Mouse (Mus musculus): ENCODE results near the gene Pgpep1. TPM values are rescaled to one million over a fixed set of nuclear protein-coding genes. Genes with fewer than 3 reads are reported as not detected.

The Pgpep1 gene
- polyA plus RNA-seq, 1 experiment from 2014 or later: 76.5 TPM

DNA sequence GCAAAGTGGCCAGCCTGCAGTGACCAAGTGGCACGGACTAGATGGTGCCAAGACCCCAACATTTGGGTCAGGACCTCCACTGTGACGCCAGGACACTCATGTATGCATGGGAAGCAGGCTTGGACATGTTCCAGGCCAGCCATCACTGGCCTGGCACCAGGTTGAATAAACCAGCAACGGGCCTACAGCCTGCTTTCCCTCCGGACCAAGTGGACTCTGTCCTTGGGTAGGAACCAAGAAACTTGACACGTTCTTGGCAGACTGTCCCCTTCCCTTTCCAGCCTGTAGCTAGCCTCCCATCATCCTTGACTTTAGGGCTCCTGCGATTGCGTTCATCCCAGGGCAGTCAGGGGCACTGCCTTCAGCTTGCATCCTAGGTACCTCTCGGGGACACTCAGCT lies 27.4 kb upstream of the Pgpep1 start:
- Histone ChIP-seq H3K9ac (no peak overlapping the region), H3K4me3 (no peak overlapping the region), H3K4me1 (replicated peaks) (peaks cover 17% of the 10 kb centered on the region), H3K36me3 (no peaks in the 10 kb centered on the region), H3K4me2 (no peak overlapping the region), H3K9me3 (no peaks in the 10 kb centered on the region), H3K27ac (replicated peaks) (no peak overlapping the region), H3K27me3 (no peaks in the 10 kb centered on the region)
- 74% methylated on average over 8 of the region's 8 CpGs for WGBS
- no peak for ATAC-seq (ENCODE audit: low FRiP score, low read depth)

GRCm38 (mm10) chr8:70684291-70684690 lies 24.1 kb upstream of the Pgpep1 start:
- 29% methylated on average over 7 of the region's 7 CpGs for WGBS
- Histone ChIP-seq H3K4me2 (no peak overlapping the region), H3K4me3 (no peak overlapping the region), H3K9ac (no peak overlapping the region), H3K27me3 (no peaks in the 10 kb centered on the region), H3K4me1 (replicated peaks) (peaks cover 12% of the 10 kb centered on the region; the same call in 1 of the 2 replicates), H3K27ac (replicated peaks) (no peak overlapping the region), H3K9me3 (no peaks in the 10 kb centered on the region), H3K36me3 (no peaks in the 10 kb centered on the region; the same call in 1 of the 2 replicates)
- peak; percentile 67; the same call in 1 of the 2 replicates for ATAC-seq (ENCODE audit: low FRiP score, low read depth)

GRCm38 (mm10) chr8:70682692-70683091 lies 22.5 kb upstream of the Pgpep1 start:
- Histone ChIP-seq H3K9ac (no peak overlapping the region), H3K9me3 (no peaks in the 10 kb centered on the region), H3K4me3 (no peak overlapping the region), H3K4me2 (no peak overlapping the region), H3K4me1 (replicated peaks) (peaks cover 12% of the 10 kb centered on the region; the same call in 1 of the 2 replicates), H3K27ac (replicated peaks) (no peak overlapping the region), H3K36me3 (peaks cover 9% of the 10 kb centered on the region; the same call in 1 of the 2 replicates), H3K27me3 (no peaks in the 10 kb centered on the region)
- no peak for ATAC-seq (ENCODE audit: low FRiP score, low read depth)
- 68% methylated on average over 3 of the region's 3 CpGs for WGBS

DNA sequence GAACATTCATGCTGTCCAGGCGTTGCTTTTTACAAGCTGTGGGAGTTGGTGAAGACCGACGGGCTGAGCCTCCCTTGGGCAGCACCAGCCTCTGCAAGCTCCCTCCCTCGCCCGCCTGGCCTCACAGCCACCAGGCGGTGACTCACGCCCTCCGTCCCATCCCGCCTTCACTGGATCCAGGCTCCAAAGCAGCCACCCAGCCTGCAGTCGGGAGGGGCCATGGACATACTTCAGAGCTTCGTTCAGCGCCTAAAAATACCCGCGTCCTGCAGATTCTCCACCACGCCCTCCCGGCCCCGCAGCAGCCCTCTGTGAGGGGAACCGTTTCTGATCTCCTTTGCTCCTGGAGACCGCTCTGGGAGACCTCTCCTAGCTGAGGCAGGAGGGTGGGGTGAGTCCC lies 22.0 kb upstream of the Pgpep1 start:
- H3K4me2 ChIP-seq: peak overlapping the region; percentile 11; the same call in 1 of the 2 replicates
- ATAC-seq (ENCODE audit: low FRiP score, low read depth): no peak
- H3K4me3 ChIP-seq: no peak overlapping the region
- H3K27ac ChIP-seq (replicated peaks): no peak overlapping the region
- no peak overlapping the region for H3K9ac ChIP-seq
- WGBS: 13% methylated on average over 19 of the region's 19 CpGs
- H3K9me3 ChIP-seq: no peaks in the 10 kb centered on the region
- peaks cover 12% of the 10 kb centered on the region; the same call in 1 of the 2 replicates for H3K4me1 ChIP-seq (replicated peaks)
- peaks cover 9% of the 10 kb centered on the region; the same call in 1 of the 2 replicates for H3K36me3 ChIP-seq
- H3K27me3 ChIP-seq: no peaks in the 10 kb centered on the region

- Histone ChIP-seq H3K4me2 (no peak overlapping the region), H3K4me3 (no peak overlapping the region), H3K27me3 (no peaks in the 10 kb centered on the region), H3K9ac (no peak overlapping the region), H3K4me1 (replicated peaks) (peaks cover 12% of the 10 kb centered on the region; the same call in 1 of the 2 replicates), H3K27ac (replicated peaks) (no peak overlapping the region), H3K36me3 (peaks cover 9% of the 10 kb centered on the region; the same call in 1 of the 2 replicates), H3K9me3 (no peaks in the 10 kb centered on the region)
- ATAC-seq (ENCODE audit: low FRiP score, low read depth): no peak
- WGBS: 85% methylated on average over 3 of the region's 3 CpGs
These were observed 21.2 kb upstream of the Pgpep1 start for GRCm38 (mm10) chr8:70681410-70681809.

DNA sequence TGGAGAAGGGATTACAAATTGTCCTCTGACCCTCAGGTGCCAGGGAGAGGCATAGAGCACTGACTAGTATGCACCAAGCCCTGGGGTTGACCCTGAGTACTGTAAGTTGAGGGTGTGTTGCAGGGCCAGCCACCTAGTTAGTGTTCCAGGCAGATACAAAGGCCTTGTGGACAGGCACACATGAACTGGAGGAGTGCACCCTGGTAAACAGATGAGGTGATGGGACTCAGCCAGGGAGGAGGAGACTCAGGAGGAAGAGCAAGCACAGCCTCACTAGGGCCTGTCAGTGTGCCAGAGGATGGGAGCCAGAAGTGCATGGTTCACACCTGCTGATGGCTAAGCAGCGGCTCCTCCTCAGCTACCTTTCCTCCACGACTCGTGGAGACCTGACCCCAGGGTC lies 19.9 kb upstream of the Pgpep1 start:
- H3K4me1 ChIP-seq (replicated peaks): peaks cover 13% of the 10 kb centered on the region
- WGBS: 90% methylated on average over 3 of the region's 3 CpGs
- H3K9ac ChIP-seq: no peak overlapping the region
- H3K4me2 ChIP-seq: no peak overlapping the region
- no peaks in the 10 kb centered on the region for H3K9me3 ChIP-seq
- ATAC-seq (ENCODE audit: low FRiP score, low read depth): no peak
- H3K27ac ChIP-seq (replicated peaks): no peak overlapping the region
- H3K36me3 ChIP-seq: peaks cover 9% of the 10 kb centered on the region; the same call in 1 of the 2 replicates
- no peak overlapping the region for H3K4me3 ChIP-seq
- H3K27me3 ChIP-seq: no peaks in the 10 kb centered on the region

DNA sequence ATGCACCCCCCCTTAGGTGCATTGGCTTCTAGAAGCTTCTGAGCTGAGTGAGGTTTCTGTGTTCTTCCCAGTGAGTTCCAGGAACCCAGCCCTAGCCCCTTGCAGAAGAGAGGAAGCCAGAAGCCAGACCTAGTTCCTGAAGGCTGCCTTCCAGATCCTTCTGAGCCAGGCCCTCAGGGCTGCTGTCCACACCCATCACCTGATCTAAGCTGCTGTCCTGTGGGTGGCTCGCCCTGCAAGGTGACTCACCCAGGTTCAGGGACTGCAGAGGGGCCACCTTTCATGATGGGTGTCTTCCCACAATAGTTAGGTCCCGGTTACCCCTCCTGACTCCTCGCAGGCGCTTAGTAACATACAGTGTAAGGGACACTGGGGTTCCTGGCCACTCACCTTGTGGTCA lies 19.2 kb upstream of the Pgpep1 start:
- Histone ChIP-seq H3K9me3 (no peaks in the 10 kb centered on the region), H3K27ac (replicated peaks) (no peak overlapping the region), H3K4me1 (replicated peaks) (peaks cover 17% of the 10 kb centered on the region), H3K9ac (no peak overlapping the region), H3K27me3 (no peaks in the 10 kb centered on the region), H3K4me3 (no peak overlapping the region), H3K36me3 (peaks cover 9% of the 10 kb centered on the region; the same call in 1 of the 2 replicates), H3K4me2 (no peak overlapping the region)
- ATAC-seq (ENCODE audit: low FRiP score, low read depth): no peak
- 88% methylated on average over 4 of the region's 4 CpGs for WGBS

DNA sequence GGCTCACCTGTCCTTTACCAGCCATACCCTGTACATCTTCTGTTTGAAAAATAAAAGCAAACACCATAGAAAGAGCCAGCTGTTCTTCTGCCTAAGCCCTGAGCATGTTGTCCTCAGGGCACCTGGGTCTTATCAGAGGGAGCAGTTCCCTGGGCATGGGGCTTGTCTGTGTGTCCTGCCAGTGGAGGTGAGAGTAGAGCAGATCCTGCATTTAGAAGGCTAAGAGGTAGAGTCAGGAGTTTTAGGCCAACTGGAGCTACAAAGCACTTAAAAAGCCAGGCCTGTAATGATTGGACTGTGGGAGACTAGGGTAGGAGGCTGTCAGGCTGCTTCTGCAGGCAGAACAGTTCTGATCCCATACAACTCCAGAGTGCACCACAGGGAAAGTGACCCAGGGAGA lies 18.5 kb upstream of the Pgpep1 start:
- Histone ChIP-seq H3K4me2 (no peak overlapping the region), H3K9me3 (no peaks in the 10 kb centered on the region), H3K27me3 (no peaks in the 10 kb centered on the region), H3K4me3 (no peak overlapping the region), H3K27ac (replicated peaks) (no peak overlapping the region), H3K9ac (no peak overlapping the region), H3K4me1 (replicated peaks) (peaks cover 19% of the 10 kb centered on the region), H3K36me3 (peaks cover 9% of the 10 kb centered on the region; the same call in 1 of the 2 replicates)
- ATAC-seq (ENCODE audit: low FRiP score, low read depth): no peak

GRCm38 (mm10) chr8:70677451-70678080 lies 17.4 kb upstream of the Pgpep1 start:
- H3K4me1 ChIP-seq (replicated peaks): peaks cover 21% of the 10 kb centered on the region
- H3K27ac ChIP-seq (replicated peaks): no peak overlapping the region
- no peak for ATAC-seq (ENCODE audit: low FRiP score, low read depth)
- no peaks in the 10 kb centered on the region for H3K27me3 ChIP-seq
- H3K4me3 ChIP-seq: no peak overlapping the region
- H3K9me3 ChIP-seq: no peaks in the 10 kb centered on the region
- 94% methylated on average over 15 of the region's 15 CpGs for WGBS
- no peak overlapping the region for H3K4me2 ChIP-seq
- no peak overlapping the region for H3K9ac ChIP-seq
- peaks cover 9% of the 10 kb centered on the region; the same call in 1 of the 2 replicates for H3K36me3 ChIP-seq

DNA sequence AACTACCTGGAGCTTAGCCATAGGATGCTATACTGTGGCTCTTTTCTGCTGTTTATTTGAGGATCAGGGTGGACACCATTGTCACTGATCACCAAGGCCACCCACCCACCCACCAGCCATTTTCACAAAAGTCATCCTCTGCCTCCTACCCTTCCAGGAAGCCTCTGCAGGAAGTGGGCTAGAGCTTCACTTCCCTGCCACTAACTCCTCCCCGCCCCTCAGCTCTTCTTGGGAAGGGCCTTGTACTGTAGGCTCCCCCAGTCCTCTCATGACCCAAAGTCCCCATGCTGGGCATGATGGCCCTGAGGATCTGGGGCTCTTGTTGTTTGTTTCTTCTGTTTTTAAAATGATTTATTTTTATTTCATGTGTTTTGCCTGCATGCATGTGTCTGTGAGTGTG lies 15.1 kb upstream of the Pgpep1 start:
- 100% methylated on average over 1 of the region's 1 CpGs for WGBS
- ATAC-seq (ENCODE audit: low FRiP score, low read depth): no peak
- no peak overlapping the region for H3K4me2 ChIP-seq
- H3K9me3 ChIP-seq: no peaks in the 10 kb centered on the region
- peaks cover 19% of the 10 kb centered on the region for H3K4me1 ChIP-seq (replicated peaks)
- H3K9ac ChIP-seq: no peak overlapping the region
- no peak overlapping the region for H3K4me3 ChIP-seq
- H3K36me3 ChIP-seq: peaks cover 9% of the 10 kb centered on the region; the same call in 1 of the 2 replicates
- H3K27ac ChIP-seq (replicated peaks): no peak overlapping the region
- H3K27me3 ChIP-seq: no peaks in the 10 kb centered on the region

- 0 out of 2 replicates have a peak overlapping the region, but pooled peaks have one; percentile 14 for H3K27ac ChIP-seq (replicated peaks)
- H3K27me3 ChIP-seq: no peaks in the 10 kb centered on the region
- H3K4me2 ChIP-seq: no peak overlapping the region; the same call in 1 of the 2 replicates
- 95% methylated on average over 4 of the region's 4 CpGs for WGBS
- no peak for ATAC-seq (ENCODE audit: low FRiP score, low read depth)
- H3K4me1 ChIP-seq (replicated peaks): peaks cover 19% of the 10 kb centered on the region
- H3K36me3 ChIP-seq: peaks cover 9% of the 10 kb centered on the region; the same call in 1 of the 2 replicates
- H3K9me3 ChIP-seq: no peaks in the 10 kb centered on the region
- no peak overlapping the region for H3K4me3 ChIP-seq
- H3K9ac ChIP-seq: no peak overlapping the region
These were observed 14.5 kb upstream of the Pgpep1 start for GRCm38 (mm10) chr8:70674716-70675115.

DNA sequence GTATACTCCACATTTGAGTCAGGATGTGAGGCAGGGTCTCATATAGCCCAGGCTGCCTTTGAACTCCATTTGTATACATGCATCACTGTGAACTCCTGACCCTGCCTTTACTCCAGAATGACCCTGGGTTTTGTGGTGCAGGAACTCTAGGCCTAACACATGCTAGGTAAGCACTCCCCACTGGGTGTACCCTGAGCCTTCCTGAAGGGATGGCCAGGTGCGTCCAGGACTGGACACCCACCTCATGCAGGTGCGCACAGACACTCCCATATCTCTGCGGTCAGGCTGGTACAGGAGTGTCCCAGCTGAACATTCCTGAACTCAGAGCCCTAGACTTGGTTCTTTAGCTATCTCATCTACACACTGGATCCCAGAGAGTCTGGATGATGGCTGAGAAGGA lies 13.9 kb upstream of the Pgpep1 start:
- WGBS: 92% methylated on average over 3 of the region's 3 CpGs
- Histone ChIP-seq H3K4me1 (replicated peaks) (peaks cover 19% of the 10 kb centered on the region), H3K9me3 (no peaks in the 10 kb centered on the region), H3K27ac (replicated peaks) (peak overlapping the region; percentile 99), H3K27me3 (no peaks in the 10 kb centered on the region), H3K36me3 (peaks cover 9% of the 10 kb centered on the region; the same call in 1 of the 2 replicates), H3K4me2 (peak overlapping the region; percentile 80), H3K4me3 (peak overlapping the region; percentile 70), H3K9ac (peak overlapping the region; percentile 68)
- ATAC-seq (ENCODE audit: low FRiP score, low read depth): no peak
